Mouse (Mus musculus) layer of hippocampus, postnatal 10 days (tissue): ENCODE results near the gene Gm45062. TPM values are rescaled to one million over a fixed set of nuclear protein-coding genes. Genes with fewer than 3 reads are reported as not detected.
A peak's percentile ranks its signal among the peaks of the same experiment; 100 is the strongest.

Experiments
- DNase-seq, 2 experiments: peaks; one replicate each; pipeline ENCODE4 v3.0.0; 2021; ENCODE audit warnings: low spot score in 2 of 2
- long read RNA-seq: library from polyadenylated mRNA; stranded (forward); transcript quantifications from one replicate; pipeline ENCODE4 v2.0.0, GENCODE M21; 2023
- total RNA-seq, 2 experiments: library from RNA; stranded (reverse); gene quantifications; 2 replicates each; pipeline ENCODE4 v1.2.3; 2021

Gm45062 gene
- total RNA-seq = 1 to 10 TPM; 1.1 to 2.3 TPM
- long read RNA-seq, partial matches to known transcripts = 0 of 3 reads
- long read RNA-seq, other reads (novel, unspliced or antisense) = 3 of 3 reads

GRCm38 (mm10) chr6:8259004-8259666, at the start of gene Gm45062, which contains the start of the genes Rpa3 and Umad1:
Gene Gm45062 (plus strand): TSS chr6:8259450.
Gene Rpa3 (minus strand): TSS chr6:8259173.
Gene Umad1 (plus strand): TSS chr6:8259288.
- DNase-seq = peak; percentile 97 to 98

- DNase-seq = peak; percentile 9 to 22
These were observed 49.4 kb upstream of the Gm45062 start for GRCm38 (mm10) chr6:8209866-8210186.

GRCm38 (mm10) chr6:8210661-8211060, 48.6 kb upstream of the Gm45062 start:
- DNase-seq = no peak

GRCm38 (mm10) chr6:8227035-8227434, 32.2 kb upstream of the Gm45062 start:
- DNase-seq = no peak

GRCm38 (mm10) chr6:8228596-8228995, 30.7 kb upstream of the Gm45062 start:
- DNase-seq = no peak

GRCm38 (mm10) chr6:8258316-8258715, 934 bp upstream of the Gm45062 start:
- no peak for DNase-seq

GRCm38 (mm10) chr6:8259667-8260044, 406 bp downstream of the Gm45062 start:
- peak in 1 of 2 experiments; percentile 55 for DNase-seq

- no peak for DNase-seq
These were observed 11.8 kb downstream of the Gm45062 start for GRCm38 (mm10) chr6:8271047-8271446.

GRCm38 (mm10) chr6:8274387-8275054, 15.3 kb downstream of the Gm45062 start:
- DNase-seq = peak; percentile 45 to 49

- peak; percentile 72 to 79 for DNase-seq
These were observed 15.8 kb downstream of the Gm45062 start for GRCm38 (mm10) chr6:8275098-8275497.

- DNase-seq = no peak
These were observed 17.2 kb downstream of the Gm45062 start for GRCm38 (mm10) chr6:8276431-8276830.

GRCm38 (mm10) chr6:8278426-8279002, 19.3 kb downstream of the Gm45062 start:
- no peak for DNase-seq

- DNase-seq = no peak
These were observed 24.0 kb downstream of the Gm45062 start for GRCm38 (mm10) chr6:8283255-8283654.

- DNase-seq = no peak
These were observed 26.2 kb downstream of the Gm45062 start for GRCm38 (mm10) chr6:8285401-8285960.

GRCm38 (mm10) chr6:8286146-8286545, 26.9 kb downstream of the Gm45062 start:
- DNase-seq = no peak

GRCm38 (mm10) chr6:8288755-8289580, 29.7 kb downstream of the Gm45062 start:
- no peak for DNase-seq

GRCm38 (mm10) chr6:8294048-8294784, 35.0 kb downstream of the Gm45062 start:
- DNase-seq = no peak

GRCm38 (mm10) chr6:8299066-8299863, 40.0 kb downstream of the Gm45062 start:
- DNase-seq = no peak
